Mouse (Mus musculus): Measurements from ENCODE around the gene Lyrm7. TPM values are rescaled to one million over a fixed set of nuclear protein-coding genes. Genes with fewer than 3 reads are reported as not detected.

Lyrm7 gene
- polyA plus RNA-seq, 1 experiment, result 7.6 TPM

DNA sequence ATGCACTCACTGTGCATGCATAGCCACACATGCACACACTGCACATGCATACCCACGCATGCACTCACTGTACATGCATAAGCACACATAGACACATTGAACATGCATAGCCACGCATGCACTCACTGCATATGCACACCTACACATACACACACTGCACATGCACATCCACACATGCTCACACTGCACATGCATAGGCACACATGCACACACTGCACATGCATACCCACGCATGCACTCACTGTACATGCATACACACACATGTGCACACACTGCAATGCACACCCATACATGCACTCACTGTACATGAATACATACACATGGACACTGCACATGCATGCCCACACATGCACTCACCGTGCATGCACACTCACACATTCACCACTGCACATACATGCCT is 69.3 kb downstream of the Lyrm7 start:
- no peak for DNase-seq (ENCODE audit: low read depth)
- TF ChIP-seq POLR2A (IDR thresholded peaks at IDR 0.05; ENCODE audit: borderline replicate concordance, extremely low read depth, insufficient read depth, insufficient read length, poor library complexity, severe bottlenecking), result no peak
- TF ChIP-seq CTCF (IDR thresholded peaks at IDR 0.05; ENCODE audit: borderline replicate concordance, extremely low read depth, insufficient read depth, insufficient read length), result no peak

DNA sequence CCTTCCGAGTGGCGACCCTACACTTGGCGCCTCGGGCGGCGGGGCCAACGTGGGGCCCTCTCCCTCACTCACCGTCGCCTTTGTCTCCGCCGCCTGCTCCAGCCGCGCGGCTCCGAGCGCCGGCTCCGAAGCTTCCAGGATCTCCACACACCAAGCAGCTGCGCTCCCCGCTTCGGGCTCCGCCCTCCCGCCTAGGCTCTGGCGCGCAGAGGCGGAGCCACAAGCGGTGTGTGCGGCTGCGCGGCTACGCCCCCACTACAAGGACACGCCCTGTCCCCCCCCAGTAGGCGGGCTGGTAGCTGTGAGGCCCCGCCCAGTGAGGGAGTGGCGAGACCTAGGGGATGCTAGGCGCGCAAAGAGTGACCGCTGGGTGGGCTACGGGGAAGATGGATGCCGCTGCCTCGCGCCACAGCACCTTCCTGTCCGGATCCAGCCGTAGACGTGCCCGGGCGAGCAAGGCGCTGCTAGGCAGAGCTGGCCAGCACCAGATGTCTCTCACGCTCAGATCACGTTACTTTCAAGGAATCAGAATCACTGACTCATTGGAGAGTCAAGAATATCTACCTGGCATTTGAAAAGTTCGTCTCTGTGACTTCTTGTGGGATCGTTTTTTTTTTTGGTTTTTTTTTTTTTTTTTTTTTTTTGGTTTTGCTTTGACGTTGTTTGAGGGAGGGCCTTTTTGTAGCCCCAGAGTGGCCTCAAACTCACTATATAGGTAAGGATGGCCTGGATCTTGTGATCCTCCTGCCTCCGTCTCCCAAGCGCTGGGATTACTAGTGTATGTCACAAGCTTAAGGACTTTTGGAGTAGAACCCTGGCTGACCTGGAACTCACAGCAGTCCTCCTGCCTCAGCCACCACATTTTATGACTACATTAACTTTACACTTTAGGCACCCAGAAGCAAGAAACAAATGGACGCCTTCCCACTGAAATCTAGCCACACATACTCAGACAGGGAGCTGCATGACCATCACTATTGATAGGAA is 72.9 kb downstream of the Lyrm7 start, which contains the start of gene Cdc42se2:
Gene Cdc42se2, minus strand, starts transcription at position 188 of the 987 bp plus-strand sequence.
- TF ChIP-seq POLR2A (IDR thresholded peaks at IDR 0.05; ENCODE audit: borderline replicate concordance, extremely low read depth, insufficient read depth, insufficient read length, poor library complexity, severe bottlenecking) (peak; percentile 96), CTCF (IDR thresholded peaks at IDR 0.05; ENCODE audit: borderline replicate concordance, extremely low read depth, insufficient read depth, insufficient read length) (no peak)
- peak; percentile 99 for DNase-seq (ENCODE audit: low read depth)

DNA sequence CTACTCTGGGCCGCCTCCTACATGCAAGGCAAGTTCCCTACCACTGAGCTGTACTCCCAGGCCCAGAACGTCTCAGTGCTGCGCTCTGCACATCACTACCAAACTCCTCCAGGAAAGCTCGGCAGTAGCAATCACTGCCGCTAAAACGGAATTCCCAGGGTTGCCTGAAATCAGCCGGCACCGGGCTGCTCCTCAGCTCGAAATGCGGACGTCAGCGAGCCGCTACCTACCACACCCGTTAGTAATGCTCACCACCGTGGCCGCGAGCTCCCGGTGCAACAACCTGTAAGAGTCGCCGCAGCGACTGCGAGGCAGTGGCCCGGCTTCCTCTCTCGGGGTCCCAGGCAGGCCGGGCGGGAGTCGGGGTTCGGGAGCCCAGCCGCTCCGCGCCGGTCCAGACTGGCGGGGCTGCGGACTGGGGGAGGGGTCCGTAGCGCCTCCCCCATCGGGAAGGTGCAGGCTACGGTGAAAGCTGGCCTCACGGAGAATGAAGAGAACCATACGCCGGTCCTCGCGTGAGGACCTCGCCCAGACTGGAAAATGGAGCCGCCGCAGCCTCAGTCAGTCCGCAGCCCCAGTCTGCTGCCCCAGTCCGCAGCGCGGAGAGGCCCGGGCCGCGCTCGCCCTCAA is 73.7 kb downstream of the Lyrm7 start:
- peak; percentile 83 for DNase-seq (ENCODE audit: low read depth)
- TF ChIP-seq POLR2A (IDR thresholded peaks at IDR 0.05; ENCODE audit: borderline replicate concordance, extremely low read depth, insufficient read depth, insufficient read length, poor library complexity, severe bottlenecking) (no peak), CTCF (IDR thresholded peaks at IDR 0.05; ENCODE audit: borderline replicate concordance, extremely low read depth, insufficient read depth, insufficient read length) (no peak)

DNA sequence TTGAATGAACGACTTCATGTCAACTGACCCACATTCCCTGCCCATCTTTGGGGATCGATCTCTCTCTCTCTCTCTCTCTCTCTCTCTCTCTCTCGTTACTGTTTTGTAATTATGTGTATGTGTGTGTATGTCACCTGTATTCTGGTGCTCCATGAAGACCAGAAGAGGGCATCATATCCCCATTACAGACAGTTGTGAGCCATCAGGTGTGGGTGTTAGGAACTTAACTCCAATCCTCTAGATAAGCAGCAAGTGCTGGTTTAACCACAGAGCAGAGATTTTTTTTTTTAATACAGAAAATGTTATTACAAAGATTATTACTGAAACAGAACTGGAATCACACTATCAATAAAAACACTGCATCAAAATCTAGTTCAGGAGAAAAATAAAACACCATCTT is 75.2 kb downstream of the Lyrm7 start:
- no peak for DNase-seq (ENCODE audit: low read depth)
- TF ChIP-seq POLR2A (IDR thresholded peaks at IDR 0.05; ENCODE audit: borderline replicate concordance, extremely low read depth, insufficient read depth, insufficient read length, poor library complexity, severe bottlenecking) (no peak), CTCF (IDR thresholded peaks at IDR 0.05; ENCODE audit: borderline replicate concordance, extremely low read depth, insufficient read depth, insufficient read length) (no peak)

DNA sequence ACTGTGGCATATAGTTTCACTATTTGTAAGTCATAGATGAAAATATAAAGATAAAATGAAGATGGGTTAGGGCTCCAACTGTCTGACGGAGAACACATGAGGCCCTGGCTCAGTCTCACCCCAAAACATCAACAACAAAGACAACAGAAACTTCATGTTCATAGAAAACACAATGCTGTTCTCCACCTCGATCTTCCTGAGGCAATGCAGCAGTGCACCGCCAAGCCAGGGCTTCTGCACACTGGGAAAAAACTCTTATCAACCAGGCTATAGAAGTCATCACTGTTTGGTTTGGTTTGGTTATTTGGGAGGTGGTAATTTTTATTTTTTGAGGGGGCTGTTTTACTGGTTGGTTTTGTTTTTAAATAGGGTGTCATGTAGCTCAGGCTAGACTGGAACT is 76.3 kb downstream of the Lyrm7 start:
- no peak for TF ChIP-seq CTCF (IDR thresholded peaks at IDR 0.05; ENCODE audit: borderline replicate concordance, extremely low read depth, insufficient read depth, insufficient read length)
- TF ChIP-seq POLR2A (IDR thresholded peaks at IDR 0.05; ENCODE audit: borderline replicate concordance, extremely low read depth, insufficient read depth, insufficient read length, poor library complexity, severe bottlenecking), result no peak
- DNase-seq (ENCODE audit: low read depth), result no peak

DNA sequence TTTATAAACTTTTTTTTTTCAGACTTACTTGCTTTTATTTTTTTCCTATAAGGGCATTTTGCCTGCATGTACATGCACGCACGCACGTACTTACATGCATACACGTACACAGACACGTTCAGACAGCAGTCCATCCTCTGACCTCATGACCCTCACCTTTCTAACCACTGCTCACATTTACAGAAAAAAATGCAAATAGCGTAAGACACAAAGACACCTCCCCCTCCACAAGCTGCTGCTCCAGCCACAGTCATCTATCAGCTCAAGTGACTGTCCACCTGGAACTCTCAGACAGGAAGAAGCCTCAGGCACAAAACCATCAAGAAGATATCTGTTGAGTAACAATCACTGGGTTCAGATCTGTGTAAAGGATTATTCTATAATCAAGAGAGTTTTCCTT is 78.5 kb downstream of the Lyrm7 start:
- no peak for DNase-seq (ENCODE audit: low read depth)
- TF ChIP-seq POLR2A (IDR thresholded peaks at IDR 0.05; ENCODE audit: borderline replicate concordance, extremely low read depth, insufficient read depth, insufficient read length, poor library complexity, severe bottlenecking), result no peak
- no peak for TF ChIP-seq CTCF (IDR thresholded peaks at IDR 0.05; ENCODE audit: borderline replicate concordance, extremely low read depth, insufficient read depth, insufficient read length)

DNA sequence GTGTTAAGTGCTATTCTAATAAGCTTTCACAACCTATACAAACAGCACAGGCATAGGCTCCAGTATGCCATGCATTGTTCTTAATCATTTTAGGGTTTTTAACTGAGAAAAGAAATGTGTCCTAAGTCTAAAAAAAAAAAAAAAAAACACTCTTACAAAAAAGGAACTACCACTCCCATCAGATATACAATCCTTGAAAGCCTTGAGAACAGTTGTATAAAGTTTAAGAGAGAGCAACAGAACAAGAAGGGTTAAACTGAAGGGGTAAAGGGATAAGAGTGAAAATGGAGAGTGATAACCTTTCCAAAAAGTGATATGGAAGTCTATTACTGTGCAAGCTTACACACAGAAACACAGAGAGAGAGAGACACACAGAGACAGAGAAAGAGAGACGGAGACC is 80.8 kb downstream of the Lyrm7 start:
- TF ChIP-seq POLR2A (IDR thresholded peaks at IDR 0.05; ENCODE audit: borderline replicate concordance, extremely low read depth, insufficient read depth, insufficient read length, poor library complexity, severe bottlenecking) (no peak), CTCF (IDR thresholded peaks at IDR 0.05; ENCODE audit: borderline replicate concordance, extremely low read depth, insufficient read depth, insufficient read length) (no peak)
- no peak for DNase-seq (ENCODE audit: low read depth)

DNA sequence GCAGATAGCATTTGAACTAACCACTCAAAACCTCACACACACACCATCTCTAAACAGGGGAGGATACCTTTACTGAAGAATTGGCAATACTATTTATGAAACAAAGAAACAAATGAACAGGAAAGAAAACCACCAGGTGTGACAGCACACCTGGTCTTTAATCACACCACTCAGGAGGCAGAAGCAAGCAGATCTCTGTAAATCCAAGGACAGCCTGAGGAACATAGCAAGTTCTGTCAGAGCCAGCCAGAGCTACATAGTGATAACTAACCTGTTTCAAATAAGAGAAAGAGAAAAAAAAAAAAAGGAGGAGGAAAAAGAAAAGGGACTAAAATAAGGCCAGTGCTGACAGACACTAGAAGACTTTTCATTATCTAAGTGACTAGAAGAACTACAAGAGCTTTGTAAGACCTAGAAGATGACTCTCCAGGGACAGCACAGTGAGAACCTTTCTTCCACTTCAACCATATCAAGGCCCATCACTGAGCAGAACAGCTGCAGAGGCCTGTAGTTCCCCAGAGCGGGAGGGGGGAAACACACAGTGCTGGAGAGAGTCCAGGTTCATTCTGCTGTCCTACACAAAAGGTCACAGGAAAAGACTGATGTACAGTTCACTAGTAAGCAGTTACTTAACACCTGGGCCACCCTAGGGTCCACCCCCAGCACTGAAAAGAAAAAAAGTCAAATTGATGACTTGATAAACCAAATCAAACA is 82.4 kb downstream of the Lyrm7 start:
- DNase-seq (ENCODE audit: low read depth), result no peak

DNA sequence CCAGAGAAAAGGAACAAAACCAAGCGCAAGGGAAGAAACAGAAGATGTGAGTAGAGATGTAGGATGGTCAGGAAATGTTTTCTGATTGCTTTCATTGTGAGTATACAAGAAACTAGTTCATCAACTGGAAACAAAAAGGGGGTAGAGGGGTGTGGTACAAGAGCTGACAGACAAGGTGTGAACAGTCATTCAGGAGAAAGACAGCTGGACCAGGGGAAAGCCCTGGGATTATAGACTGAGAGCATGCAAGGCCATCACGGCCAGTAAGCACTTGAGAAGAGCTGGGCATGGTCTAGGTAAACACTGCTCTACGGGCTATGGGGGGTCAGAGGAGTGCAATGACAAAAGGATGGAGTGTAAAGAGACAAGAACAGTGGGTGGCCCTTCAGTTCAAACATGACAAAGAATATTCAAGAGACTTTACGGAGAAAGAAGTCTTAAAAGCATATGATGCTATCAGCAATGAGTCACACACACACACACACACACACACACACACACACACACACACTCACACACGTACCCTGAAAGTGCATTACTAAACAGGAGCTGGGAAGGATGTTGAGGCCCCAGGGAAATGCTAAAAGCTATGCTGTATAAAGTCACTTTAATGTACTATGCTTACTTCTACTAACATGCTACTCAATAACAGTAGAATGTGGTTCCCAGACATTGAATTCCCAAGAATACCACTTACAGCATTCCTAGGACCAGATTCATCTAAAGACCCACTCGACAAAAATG is 83.2 kb downstream of the Lyrm7 start:
- DNase-seq (ENCODE audit: low read depth), result no peak
- TF ChIP-seq POLR2A (IDR thresholded peaks at IDR 0.05; ENCODE audit: borderline replicate concordance, extremely low read depth, insufficient read depth, insufficient read length, poor library complexity, severe bottlenecking), result no peak
- TF ChIP-seq CTCF (IDR thresholded peaks at IDR 0.05; ENCODE audit: borderline replicate concordance, extremely low read depth, insufficient read depth, insufficient read length), result no peak

More for the DNA sequence above, 82.4 kb downstream of the Lyrm7 start:
- TF ChIP-seq CTCF (IDR thresholded peaks at IDR 0.05; ENCODE audit: borderline replicate concordance, extremely low read depth, insufficient read depth, insufficient read length) (no peak), POLR2A (IDR thresholded peaks at IDR 0.05; ENCODE audit: borderline replicate concordance, extremely low read depth, insufficient read depth, insufficient read length, poor library complexity, severe bottlenecking) (no peak)

Other genes starting within 250 kb of the Lyrm7 start
- gene Cdc42se2, start 73.2 kb downstream of the Lyrm7 start, polyA plus RNA-seq (2012; rRNA removed), result 118 and 144 TPM in 2 replicates
- gene Hint1, start 5.5 kb upstream of the Lyrm7 start, polyA plus RNA-seq (2012; rRNA removed), result 711 and 924 TPM in 2 replicates
- 5.8 and 14.6 TPM in 2 replicates for gene Gpx3, start 41.5 kb upstream of the Lyrm7 start, polyA plus RNA-seq (2012; rRNA removed)
- 13.3 and 16.0 TPM in 2 replicates for gene Tnip1, start 102.0 kb upstream of the Lyrm7 start, polyA plus RNA-seq (2012; rRNA removed)
- 33.2 and 47.6 TPM in 2 replicates for gene Anxa6, start 172.5 kb upstream of the Lyrm7 start, polyA plus RNA-seq (2012; rRNA removed)
- 0.23 and 0.34 TPM in 2 replicates for gene Ccdc69, start 217.2 kb upstream of the Lyrm7 start, polyA plus RNA-seq (2012; rRNA removed)
- gene Gm2a, start 237.2 kb upstream of the Lyrm7 start, polyA plus RNA-seq (2012; rRNA removed), result 7.8 and 11.5 TPM in 2 replicates

Data from brain, embryonic 14.5 days (tissue).